Mouse (Mus musculus) embryonic facial prominence, embryonic 10.5 days (tissue): ENCODE measurements around the gene Mrpl27. TPM values are rescaled to one million over a fixed set of nuclear protein-coding genes. Genes with fewer than 3 reads are reported as not detected.
"Not testable (repeated sequence)": the region's sequence is repeated elsewhere in the genome, so short reads cannot be mapped to it uniquely, and the experiment has no call there.

ENCODE experiments used
- DNase-seq: peaks from one replicate; pipeline ENCODE4 v3.0.0-alpha.2; 2017; ENCODE audit warnings: low spot score
- H3K27ac ChIP-seq: fragments of 300-500 bp; sonication (generic); replicated peaks from 2 replicates; pipeline ENCODE4 v1.5.1; 2016; ENCODE audit warnings: mild to moderate bottlenecking
- H3K27me3 ChIP-seq: fragments of 300-500 bp; sonication (generic); replicated peaks from 2 replicates; pipeline ENCODE4 v1.6.1; 2016; ENCODE audit warnings: low read depth, mild to moderate bottlenecking; ENCODE audit not compliant: poor library complexity, severe bottlenecking
- H3K36me3 ChIP-seq: fragments of 300-500 bp; sonication (generic); replicated peaks from 2 replicates; pipeline ENCODE4 v1.6.1; 2016; ENCODE audit warnings: mild to moderate bottlenecking, moderate library complexity
- H3K4me1 ChIP-seq: fragments of 300-500 bp; sonication (generic); 2 replicates; pipeline ENCODE4 v1.6.1; 2016
- H3K4me3 ChIP-seq: fragments of 300-500 bp; sonication (generic); 2 replicates; pipeline ENCODE4 v1.5.1; 2016; ENCODE audit warnings: mild to moderate bottlenecking, moderate library complexity
- H3K9me3 ChIP-seq: fragments of 300-500 bp; sonication (generic); 2 replicates; pipeline ENCODE4 v1.6.1; 2016; ENCODE audit warnings: mild to moderate bottlenecking
- WGBS: fragments of 180-500 bp; shearing (Covaris S2); methylation state at CpG from one replicate; pipeline ENCODE4 v1.1.7; 2016; 5-methylcytosine and 5-hydroxymethylcytosine counted together
- polyA plus RNA-seq: library from polyadenylated mRNA; unstranded; fragments of >200 nt; fragmentation: Nextera tagmentation; extraction: Ambion mirVana; gene quantifications from 2 replicates; pipeline ENCODE4 v1.2.1, GENCODE M21; 2016

Gene Mrpl27
- polyA plus RNA-seq, 1 experiment from 2014 or later: 153 TPM

GRCm38 (mm10) chr11:94676754-94677606 lies 23.4 kb downstream of the Mrpl27 start, which contains the start of gene Xylt2:
Gene Xylt2 (minus strand): TSS chr11:94677515.
- Histone ChIP-seq H3K36me3 (peaks cover 15% of the 10 kb centered on the region), H3K9me3 (no peaks in the 10 kb centered on the region), H3K4me1 (peaks cover 48% of the 10 kb centered on the region), H3K4me3 (peak within 1 kb of the TSS; percentile 95), H3K27me3 (no peaks in the 10 kb centered on the region), H3K27ac (peak within 1 kb of the TSS; percentile 98)
- WGBS: under 1% methylated on average over 82 of the region's 82 CpGs
- DNase-seq: peak; percentile 96

GRCm38 (mm10) chr11:94677607-94678145 lies 24.1 kb downstream of the Mrpl27 start:
- Histone ChIP-seq H3K4me1 (peaks cover 45% of the 10 kb centered on the region), H3K4me3 (peak overlapping the region; percentile 95), H3K9me3 (no peaks in the 10 kb centered on the region), H3K27ac (peak overlapping the region; percentile 98), H3K36me3 (peaks cover 15% of the 10 kb centered on the region), H3K27me3 (no peaks in the 10 kb centered on the region)
- WGBS: 32% methylated on average over 15 of the region's 15 CpGs
- DNase-seq: no peak

- Histone ChIP-seq H3K4me1 (peaks cover 32% of the 10 kb centered on the region), H3K9me3 (no peaks in the 10 kb centered on the region), H3K27me3 (no peaks in the 10 kb centered on the region), H3K4me3 (no peak overlapping the region), H3K27ac (no peak overlapping the region), H3K36me3 (no peaks in the 10 kb centered on the region)
- DNase-seq: no peak
Measured at GRCm38 (mm10) chr11:94680639-94681038, 27.1 kb downstream of the Mrpl27 start.

- peaks cover 22% of the 10 kb centered on the region for H3K4me1 ChIP-seq
- no peak for DNase-seq
- no peaks in the 10 kb centered on the region for H3K27me3 ChIP-seq
- H3K9me3 ChIP-seq: no peaks in the 10 kb centered on the region
- no peak overlapping the region for H3K27ac ChIP-seq
- H3K4me3 ChIP-seq: no peak overlapping the region
- WGBS: 77% methylated on average over 4 of the region's 4 CpGs
- H3K36me3 ChIP-seq: no peaks in the 10 kb centered on the region
Measured at GRCm38 (mm10) chr11:94681640-94682039, 28.1 kb downstream of the Mrpl27 start.

- no peak for DNase-seq
- WGBS: 80% methylated on average over 7 of the region's 7 CpGs
Measured at GRCm38 (mm10) chr11:94682427-94682826, 28.9 kb downstream of the Mrpl27 start.

GRCm38 (mm10) chr11:94687178-94687577 lies 33.6 kb downstream of the Mrpl27 start:
- WGBS: 85% methylated on average over 6 of the region's 6 CpGs
- H3K9me3 ChIP-seq: no peaks in the 10 kb centered on the region
- no peaks in the 10 kb centered on the region for H3K36me3 ChIP-seq
- H3K27me3 ChIP-seq: no peaks in the 10 kb centered on the region
- peaks cover 6% of the 10 kb centered on the region; the same call in 1 of the 2 replicates for H3K4me1 ChIP-seq
- H3K4me3 ChIP-seq: no peak overlapping the region
- H3K27ac ChIP-seq: no peak overlapping the region
- no peak for DNase-seq

More at GRCm38 (mm10) chr11:94682427-94682826, 28.9 kb downstream of the Mrpl27 start:
- H3K27me3 ChIP-seq: no peaks in the 10 kb centered on the region
- H3K4me3 ChIP-seq: no peak overlapping the region
- peaks cover 15% of the 10 kb centered on the region for H3K4me1 ChIP-seq
- no peaks in the 10 kb centered on the region for H3K36me3 ChIP-seq
- no peaks in the 10 kb centered on the region for H3K9me3 ChIP-seq
- H3K27ac ChIP-seq: no peak overlapping the region

- not testable (repeated sequence) for H3K36me3 ChIP-seq, H3K4me3 ChIP-seq, DNase-seq, H3K27me3 ChIP-seq, H3K4me1 ChIP-seq, H3K27ac ChIP-seq, H3K9me3 ChIP-seq
Measured at GRCm38 (mm10) chr11:94692502-94692901, 38.9 kb downstream of the Mrpl27 start.

GRCm38 (mm10) chr11:94695508-94695907 lies 41.9 kb downstream of the Mrpl27 start:
- Histone ChIP-seq H3K4me1 (peaks cover 7% of the 10 kb centered on the region), H3K36me3 (no peaks in the 10 kb centered on the region), H3K27me3 (no peaks in the 10 kb centered on the region), H3K27ac (no peak overlapping the region), H3K4me3 (no peak overlapping the region), H3K9me3 (no peaks in the 10 kb centered on the region)
- WGBS: 82% methylated on average over 6 of the region's 6 CpGs
- no peak for DNase-seq

GRCm38 (mm10) chr11:94697140-94697539 lies 43.6 kb downstream of the Mrpl27 start:
- no peaks in the 10 kb centered on the region; the same call in 1 of the 2 replicates for H3K27me3 ChIP-seq
- H3K4me1 ChIP-seq: peaks cover 23% of the 10 kb centered on the region
- H3K4me3 ChIP-seq: no peak overlapping the region
- 88% methylated on average over 2 of the region's 2 CpGs for WGBS
- no peaks in the 10 kb centered on the region for H3K36me3 ChIP-seq
- H3K9me3 ChIP-seq: no peaks in the 10 kb centered on the region
- H3K27ac ChIP-seq: no peak overlapping the region
- DNase-seq: no peak

GRCm38 (mm10) chr11:94697703-94698464 lies 44.3 kb downstream of the Mrpl27 start:
- DNase-seq: no peak
- Histone ChIP-seq H3K9me3 (no peaks in the 10 kb centered on the region), H3K27ac (peak overlapping the region; percentile 57; the same call in 1 of the 2 replicates), H3K36me3 (no peaks in the 10 kb centered on the region), H3K4me3 (no peak overlapping the region), H3K27me3 (no peaks in the 10 kb centered on the region; the same call in 1 of the 2 replicates), H3K4me1 (peaks cover 27% of the 10 kb centered on the region)
- 47% methylated on average over 13 of the region's 13 CpGs for WGBS

GRCm38 (mm10) chr11:94699399-94699798 lies 45.8 kb downstream of the Mrpl27 start:
- 93% methylated on average over 3 of the region's 3 CpGs for WGBS
- Histone ChIP-seq H3K4me1 (peaks cover 28% of the 10 kb centered on the region), H3K36me3 (no peaks in the 10 kb centered on the region), H3K9me3 (no peaks in the 10 kb centered on the region), H3K4me3 (no peak overlapping the region), H3K27me3 (no peaks in the 10 kb centered on the region; the same call in 1 of the 2 replicates), H3K27ac (no peak overlapping the region)
- no peak for DNase-seq

- no peak for DNase-seq
- WGBS: 68% methylated on average over 27 of the region's 27 CpGs
- no peaks in the 10 kb centered on the region for H3K9me3 ChIP-seq
- H3K4me3 ChIP-seq: no peak overlapping the region
- no peaks in the 10 kb centered on the region for H3K36me3 ChIP-seq
- no peaks in the 10 kb centered on the region; the same call in 1 of the 2 replicates for H3K27me3 ChIP-seq
- H3K27ac ChIP-seq: peak overlapping the region; percentile 63; the same call in 1 of the 2 replicates
- H3K4me1 ChIP-seq: peaks cover 28% of the 10 kb centered on the region
Measured at GRCm38 (mm10) chr11:94701401-94702215, 48.0 kb downstream of the Mrpl27 start.
